Mouse (Mus musculus) lung, embryonic 16.5 days (tissue): ENCODE results near the gene Tbxas1. TPM values are rescaled to one million over a fixed set of nuclear protein-coding genes. Genes with fewer than 3 reads are reported as not detected.

Source experiments
- ATAC-seq: fragments of 200-750 bp; cut with Nextera tagmentation; 2 replicates; pipeline ENCODE4 v1.8.0; 2017; ENCODE audit warnings: low read depth, mild to moderate bottlenecking, moderate library complexity
- H3K27ac ChIP-seq: fragments of 300-500 bp; sonication (generic); 2 replicates; pipeline ENCODE4 v1.5.1; 2014; ENCODE audit warnings: mild to moderate bottlenecking, control low read depth, low read length
- H3K27me3 ChIP-seq: fragments of 300-500 bp; sonication (generic); 2 replicates; pipeline ENCODE4 v1.6.1; 2014; ENCODE audit warnings: low read depth, low read length, mixed read lengths; ENCODE audit not compliant: control insufficient read depth, insufficient read depth
- H3K36me3 ChIP-seq: fragments of 300-500 bp; sonication (generic); 2 replicates; pipeline ENCODE4 v1.6.1; 2014; ENCODE audit warnings: low read length; ENCODE audit not compliant: control insufficient read depth, insufficient read depth
- H3K4me1 ChIP-seq: fragments of 300-500 bp; sonication (generic); replicated peaks from 2 replicates; pipeline ENCODE4 v1.6.1; 2014; ENCODE audit warnings: low read length, mixed read lengths; ENCODE audit not compliant: control insufficient read depth, insufficient read depth
- H3K4me2 ChIP-seq: fragments of 300-500 bp; sonication (generic); 2 replicates; pipeline ENCODE4 v1.6.1; 2014; ENCODE audit warnings: low read depth, low read length, control low read depth
- H3K4me3 ChIP-seq: fragments of 300-500 bp; sonication (generic); 2 replicates; pipeline ENCODE4 v1.5.1; 2014; ENCODE audit warnings: mild to moderate bottlenecking, low read length, control low read depth
- H3K9ac ChIP-seq: fragments of 300-500 bp; sonication (generic); 2 replicates; pipeline ENCODE4 v1.6.1; 2014; ENCODE audit warnings: low read length, control low read depth
- H3K9me3 ChIP-seq: fragments of 300-500 bp; sonication (generic); 2 replicates; pipeline ENCODE4 v1.6.1; 2016; ENCODE audit warnings: low read length; ENCODE audit not compliant: control insufficient read depth
- WGBS: fragments of 180-500 bp; shearing (Covaris S2); extraction: QIAGEN DNeasy Blood & Tissue Kit; methylation state at CpG from one replicate; pipeline ENCODE4 v1.1.7; 2014; 5-methylcytosine and 5-hydroxymethylcytosine counted together
- polyA plus RNA-seq: library from polyadenylated mRNA; unstranded; fragments of >200 nt; fragmentation: Nextera tagmentation; extraction: Ambion mirVana; gene quantifications from 2 replicates; pipeline ENCODE4 v1.2.1, GENCODE M21; 2015

Gene Tbxas1
- polyA plus RNA-seq, 1 experiment from 2014 or later: 3.9 TPM

DNA sequence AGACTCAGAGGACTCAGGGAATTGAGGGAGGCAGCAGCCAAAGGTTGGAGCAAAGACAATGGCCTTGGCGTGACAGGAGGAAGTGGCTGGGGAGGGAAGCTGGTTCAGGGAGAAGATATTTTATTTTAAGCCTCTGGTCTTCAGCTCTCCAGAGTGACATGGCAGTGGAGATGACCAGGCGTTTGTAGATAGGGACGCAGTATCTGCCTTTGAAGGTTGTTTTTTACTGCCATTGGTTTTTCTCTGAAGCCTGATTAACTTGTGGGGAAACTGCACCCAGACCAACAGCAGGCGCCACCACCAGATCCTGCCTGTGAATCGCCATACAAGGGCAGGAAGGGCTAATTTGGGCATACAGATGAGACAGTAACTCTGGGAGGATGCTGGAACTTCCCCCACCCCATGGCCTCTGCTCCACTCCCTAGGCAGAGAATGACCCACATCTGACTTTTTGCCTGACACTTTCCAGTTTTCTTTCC is 74.5 kb downstream of the Tbxas1 start:
- Histone ChIP-seq H3K9me3 (no peaks in the 10 kb centered on the region), H3K36me3 (no peaks in the 10 kb centered on the region), H3K27me3 (no peaks in the 10 kb centered on the region), H3K9ac (no peak overlapping the region), H3K4me3 (no peak overlapping the region), H3K4me1 (peaks cover 19% of the 10 kb centered on the region), H3K4me2 (no peak overlapping the region), H3K27ac (peak overlapping the region; percentile 81)
- peak; percentile 81 for ATAC-seq
- 26% methylated on average over 5 of the region's 5 CpGs for WGBS

DNA sequence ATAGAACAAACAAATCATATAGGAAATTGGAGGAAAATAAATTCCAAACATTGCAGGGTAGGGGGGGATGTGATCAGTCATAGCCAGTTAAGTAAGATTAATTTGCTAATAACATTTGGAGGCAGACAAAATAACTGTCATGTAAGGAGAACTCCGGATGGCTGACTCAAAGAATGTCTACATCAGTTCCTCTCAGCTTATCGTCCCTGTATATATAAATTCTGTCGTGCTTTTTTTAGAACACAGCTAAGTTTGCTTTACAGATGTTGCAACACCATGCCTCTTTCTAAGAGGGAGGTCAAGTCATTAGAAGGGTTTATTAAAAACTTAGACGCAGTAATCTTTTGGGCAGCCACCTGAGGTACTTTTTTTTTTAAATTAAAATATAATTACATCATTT is 75.1 kb downstream of the Tbxas1 start:
- no peaks in the 10 kb centered on the region for H3K36me3 ChIP-seq
- no peaks in the 10 kb centered on the region for H3K9me3 ChIP-seq
- 9% methylated on average over 4 of the region's 4 CpGs for WGBS
- H3K27ac ChIP-seq: peak overlapping the region; percentile 81
- H3K4me2 ChIP-seq: no peak overlapping the region
- H3K4me3 ChIP-seq: no peak overlapping the region
- no peaks in the 10 kb centered on the region for H3K27me3 ChIP-seq
- ATAC-seq: peak; percentile 81
- no peak overlapping the region for H3K9ac ChIP-seq
- H3K4me1 ChIP-seq: peaks cover 19% of the 10 kb centered on the region

GRCm38 (mm10) chr6:38950838-38951237 is 75.6 kb downstream of the Tbxas1 start:
- WGBS: 40% methylated on average over 3 of the region's 3 CpGs
- H3K9ac ChIP-seq: no peak overlapping the region
- H3K4me1 ChIP-seq: peaks cover 19% of the 10 kb centered on the region
- H3K4me3 ChIP-seq: no peak overlapping the region
- no peak overlapping the region for H3K27ac ChIP-seq
- H3K27me3 ChIP-seq: no peaks in the 10 kb centered on the region
- no peaks in the 10 kb centered on the region for H3K36me3 ChIP-seq
- H3K9me3 ChIP-seq: no peaks in the 10 kb centered on the region
- ATAC-seq: peak; percentile 60
- no peak overlapping the region for H3K4me2 ChIP-seq

DNA sequence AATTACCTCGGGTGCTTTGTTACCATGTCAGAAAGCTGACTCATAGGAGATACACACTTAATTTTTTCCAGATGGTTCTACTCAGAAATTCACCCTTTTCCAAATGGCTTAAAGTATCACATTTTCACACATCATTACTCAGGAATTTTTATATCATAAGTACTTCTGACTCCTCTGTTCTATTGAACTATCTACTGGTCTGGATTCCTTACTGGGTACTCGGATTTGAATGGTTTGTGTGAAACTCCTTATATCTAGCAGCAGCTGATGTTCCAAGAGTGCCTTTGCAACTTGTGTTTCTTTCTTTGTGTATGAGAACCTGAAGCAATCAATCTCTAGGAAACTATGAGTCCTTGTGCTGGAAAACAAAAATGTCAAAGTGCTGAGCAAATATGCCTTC is 81.4 kb downstream of the Tbxas1 start:
- Histone ChIP-seq H3K27ac (no peak overlapping the region), H3K9ac (no peak overlapping the region), H3K27me3 (no peaks in the 10 kb centered on the region), H3K4me1 (no peaks in the 10 kb centered on the region), H3K9me3 (no peaks in the 10 kb centered on the region), H3K4me2 (no peak overlapping the region), H3K36me3 (no peaks in the 10 kb centered on the region), H3K4me3 (no peak overlapping the region)
- no peak for ATAC-seq
- WGBS: 47% methylated on average over 2 of the region's 2 CpGs

DNA sequence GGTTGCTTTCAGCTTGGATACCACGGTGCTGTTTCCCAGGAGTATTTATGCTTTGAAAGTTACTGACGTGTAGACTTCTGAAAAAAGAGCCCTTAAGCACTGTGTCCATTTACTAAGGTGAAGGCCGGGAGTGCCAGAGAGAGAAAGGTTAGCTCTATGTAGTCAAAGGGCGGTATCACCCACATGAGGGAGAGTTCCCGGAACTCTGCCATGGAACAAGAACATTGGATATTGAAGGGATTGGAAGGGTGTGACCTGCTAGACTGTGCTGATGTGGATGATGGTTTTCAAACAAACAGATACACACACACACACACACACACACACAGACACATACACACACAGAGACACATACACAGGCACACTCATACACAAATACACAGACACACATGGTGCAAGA is 82.0 kb downstream of the Tbxas1 start:
- Histone ChIP-seq H3K9ac (no peak overlapping the region), H3K36me3 (no peaks in the 10 kb centered on the region), H3K27me3 (no peaks in the 10 kb centered on the region), H3K4me1 (no peaks in the 10 kb centered on the region), H3K9me3 (no peaks in the 10 kb centered on the region), H3K4me2 (no peak overlapping the region), H3K27ac (no peak overlapping the region), H3K4me3 (no peak overlapping the region)
- no peak for ATAC-seq
- 70% methylated on average over 5 of the region's 5 CpGs for WGBS

DNA sequence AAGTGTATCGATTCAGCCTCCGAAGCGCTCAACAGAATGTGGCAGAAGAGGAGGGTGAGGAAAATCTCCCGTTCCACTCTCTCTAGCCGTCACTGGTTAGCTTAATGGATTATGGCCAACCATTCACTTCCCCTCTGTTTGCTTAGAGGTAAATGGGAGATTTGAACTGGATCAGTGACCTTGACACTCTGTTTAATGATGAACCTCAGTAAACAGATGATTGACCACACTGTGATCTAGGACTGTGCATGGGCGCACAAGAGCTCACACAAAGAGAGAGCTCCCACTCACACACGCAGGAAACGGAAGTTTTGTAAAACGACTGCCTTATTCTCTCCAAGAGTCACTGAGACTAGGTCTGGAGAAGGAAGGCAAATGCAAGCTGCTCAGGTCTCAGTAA is 84.3 kb downstream of the Tbxas1 start:
- no peak overlapping the region for H3K27ac ChIP-seq
- no peak overlapping the region for H3K4me3 ChIP-seq
- H3K4me1 ChIP-seq: no peaks in the 10 kb centered on the region
- WGBS: 80% methylated on average over 9 of the region's 9 CpGs
- ATAC-seq: no peak
- no peaks in the 10 kb centered on the region for H3K36me3 ChIP-seq
- H3K9ac ChIP-seq: no peak overlapping the region
- H3K4me2 ChIP-seq: no peak overlapping the region
- no peaks in the 10 kb centered on the region for H3K27me3 ChIP-seq
- no peaks in the 10 kb centered on the region for H3K9me3 ChIP-seq

DNA sequence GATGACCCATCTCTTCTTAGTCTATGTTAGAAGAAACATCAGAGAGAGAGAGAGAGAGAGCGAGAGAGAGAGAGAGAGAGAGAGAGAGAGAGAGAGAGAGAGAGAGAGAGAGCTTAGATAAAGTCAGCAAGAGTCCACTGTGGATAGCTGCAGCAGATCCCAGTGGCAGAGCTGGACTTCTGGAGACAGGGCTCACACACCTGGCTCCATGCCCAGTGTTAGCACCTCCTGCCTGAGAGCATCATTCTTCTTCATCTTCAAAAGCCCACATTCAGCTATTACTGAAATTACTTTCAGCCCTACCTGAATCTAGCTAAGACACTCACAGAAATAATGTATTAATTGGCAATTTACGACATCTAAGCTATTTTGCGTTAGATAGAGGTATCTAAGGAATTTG is 85.2 kb downstream of the Tbxas1 start:
- Histone ChIP-seq H3K9me3 (no peaks in the 10 kb centered on the region), H3K27ac (no peak overlapping the region), H3K4me3 (no peak overlapping the region), H3K9ac (no peak overlapping the region), H3K4me2 (no peak overlapping the region), H3K4me1 (no peaks in the 10 kb centered on the region), H3K36me3 (no peaks in the 10 kb centered on the region), H3K27me3 (no peaks in the 10 kb centered on the region)
- WGBS: 63% methylated on average over 3 of the region's 3 CpGs
- no peak for ATAC-seq

- no peak overlapping the region for H3K9ac ChIP-seq
- no peak overlapping the region for H3K4me2 ChIP-seq
- H3K27ac ChIP-seq: no peak overlapping the region
- no peak overlapping the region for H3K4me3 ChIP-seq
- 58% methylated on average over 12 of the region's 12 CpGs for WGBS
- no peaks in the 10 kb centered on the region for H3K4me1 ChIP-seq
- H3K9me3 ChIP-seq: no peaks in the 10 kb centered on the region
- H3K27me3 ChIP-seq: no peaks in the 10 kb centered on the region
- H3K36me3 ChIP-seq: no peaks in the 10 kb centered on the region
- peak; percentile 51; the same call in 1 of the 2 replicates for ATAC-seq
Measured at GRCm38 (mm10) chr6:38960791-38961426, 85.7 kb downstream of the Tbxas1 start.

DNA sequence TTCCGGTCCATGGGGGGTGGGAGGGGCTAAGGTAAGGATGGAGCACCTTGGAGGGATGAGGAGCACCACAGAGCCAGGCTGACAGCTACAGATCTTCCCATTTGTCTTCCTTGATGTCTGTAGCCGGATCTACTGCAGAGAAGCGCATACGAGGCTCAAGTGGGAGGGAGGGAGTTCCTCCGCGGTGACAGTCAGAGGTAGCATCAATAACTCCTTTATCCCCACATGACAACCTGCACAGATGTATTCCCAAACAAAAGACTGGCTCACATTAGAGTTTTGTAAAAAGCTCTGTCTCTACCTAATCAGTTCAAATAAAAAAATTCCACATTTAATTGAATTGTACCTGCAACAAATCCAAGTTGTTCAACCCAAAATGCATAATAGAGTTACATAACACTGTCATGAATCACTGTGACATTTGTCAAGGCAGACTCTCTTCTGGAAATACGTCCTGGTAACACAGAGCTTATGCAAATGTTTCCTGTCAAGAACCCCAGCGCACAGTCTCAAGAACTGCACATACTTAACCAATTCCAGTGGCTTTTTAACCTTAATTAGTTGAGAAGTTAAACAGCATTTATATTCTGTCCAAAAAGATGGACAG is 86.3 kb downstream of the Tbxas1 start:
- H3K36me3 ChIP-seq: no peaks in the 10 kb centered on the region
- no peak overlapping the region for H3K4me3 ChIP-seq
- no peak for ATAC-seq
- H3K9me3 ChIP-seq: no peaks in the 10 kb centered on the region
- 35% methylated on average over 8 of the region's 8 CpGs for WGBS
- H3K9ac ChIP-seq: no peak overlapping the region
- no peak overlapping the region for H3K27ac ChIP-seq
- H3K27me3 ChIP-seq: no peaks in the 10 kb centered on the region
- H3K4me2 ChIP-seq: no peak overlapping the region
- no peaks in the 10 kb centered on the region for H3K4me1 ChIP-seq
